Mouse (Mus musculus) hindbrain, embryonic 12.5 days (tissue): ENCODE measurements around the gene Eps8l3. TPM values are rescaled to one million over a fixed set of nuclear protein-coding genes. Genes with fewer than 3 reads are reported as not detected.

Source experiments
- ATAC-seq: fragments of 200-750 bp; cut with Nextera tagmentation; 2 replicates; pipeline ENCODE4 v1.8.0; 2017; ENCODE audit warnings: moderate TSS enrichment; ENCODE audit not compliant: low FRiP score
- H3K27ac ChIP-seq: fragments of 300-500 bp; sonication (generic); 2 replicates; pipeline ENCODE4 v1.5.1; 2016; ENCODE audit warnings: mild to moderate bottlenecking
- H3K27me3 ChIP-seq: fragments of 300-500 bp; sonication (generic); 2 replicates; pipeline ENCODE4 v1.6.1; 2016; ENCODE audit warnings: mild to moderate bottlenecking
- H3K36me3 ChIP-seq: fragments of 300-500 bp; sonication (generic); 2 replicates; pipeline ENCODE4 v1.6.1; 2016; ENCODE audit warnings: mild to moderate bottlenecking
- H3K4me1 ChIP-seq: fragments of 300-500 bp; sonication (generic); 2 replicates; pipeline ENCODE4 v1.6.1; 2016
- H3K4me2 ChIP-seq: fragments of 300-500 bp; sonication (generic); replicated peaks from 2 replicates; pipeline ENCODE4 v1.6.1; 2016; ENCODE audit warnings: mild to moderate bottlenecking
- H3K4me3 ChIP-seq: fragments of 300-500 bp; sonication (generic); 2 replicates; pipeline ENCODE4 v1.5.1; 2016; ENCODE audit warnings: mild to moderate bottlenecking
- H3K9ac ChIP-seq: fragments of 300-500 bp; sonication (generic); 2 replicates; pipeline ENCODE4 v1.6.1; 2016; ENCODE audit warnings: mild to moderate bottlenecking, moderate library complexity
- H3K9me3 ChIP-seq: fragments of 300-500 bp; sonication (generic); replicated peaks from 2 replicates; pipeline ENCODE4 v1.6.1; 2016; ENCODE audit warnings: mild to moderate bottlenecking
- whole genome bisulfite sequencing: fragments of 180-500 bp; shearing (Covaris S2); methylation state at CpG from one replicate; pipeline ENCODE4 v1.1.7; 2016; 5-methylcytosine and 5-hydroxymethylcytosine counted together
- polyA plus RNA-seq: library from polyadenylated mRNA; unstranded; fragments of >200 nt; fragmentation: Nextera tagmentation; extraction: Ambion mirVana; gene quantifications from 2 replicates; pipeline ENCODE4 v1.2.1, GENCODE M21; 2016

Gene Eps8l3
- not detected in 2 replicates for polyA plus RNA-seq

- ATAC-seq = no peak
- no peaks in the 10 kb centered on the region for H3K9me3 ChIP-seq
- no peaks in the 10 kb centered on the region for H3K36me3 ChIP-seq
- WGBS = 81% methylated on average over 5 of the region's 5 CpGs
- no peak within 1 kb of the TSS for H3K9ac ChIP-seq
- no peak within 1 kb of the TSS for H3K4me2 ChIP-seq
- no peak within 1 kb of the TSS for H3K27ac ChIP-seq
- no peaks in the 10 kb centered on the region for H3K27me3 ChIP-seq
- H3K4me3 ChIP-seq = no peak within 1 kb of the TSS
- H3K4me1 ChIP-seq = no peaks in the 10 kb centered on the region
Measured at GRCm38 (mm10) chr3:107877005-107877404, at the start of gene Eps8l3. Gene Eps8l3 (plus strand): TSS chr3:107877229.

GRCm38 (mm10) chr3:107827873-107828405 is 49.1 kb upstream of the Eps8l3 start:
- no peaks in the 10 kb centered on the region for H3K27me3 ChIP-seq
- no peak overlapping the region for H3K27ac ChIP-seq
- peaks cover 16% of the 10 kb centered on the region for H3K4me1 ChIP-seq
- H3K4me3 ChIP-seq = no peak overlapping the region
- 89% methylated on average over 10 of the region's 10 CpGs for WGBS
- no peak for ATAC-seq
- no peaks in the 10 kb centered on the region for H3K9me3 ChIP-seq
- no peaks in the 10 kb centered on the region for H3K36me3 ChIP-seq
- H3K9ac ChIP-seq = no peak overlapping the region
- no peak overlapping the region for H3K4me2 ChIP-seq

GRCm38 (mm10) chr3:107828518-107828917 is 48.5 kb upstream of the Eps8l3 start:
- no peak overlapping the region for H3K9ac ChIP-seq
- no peak overlapping the region for H3K27ac ChIP-seq
- no peak for ATAC-seq
- 57% methylated on average over 5 of the region's 5 CpGs for WGBS
- H3K4me3 ChIP-seq = no peak overlapping the region
- peaks cover 16% of the 10 kb centered on the region for H3K4me1 ChIP-seq
- H3K27me3 ChIP-seq = no peaks in the 10 kb centered on the region
- H3K36me3 ChIP-seq = no peaks in the 10 kb centered on the region
- no peak overlapping the region for H3K4me2 ChIP-seq
- no peaks in the 10 kb centered on the region for H3K9me3 ChIP-seq

- peaks cover 20% of the 10 kb centered on the region for H3K4me1 ChIP-seq
- no peak for ATAC-seq
- H3K4me2 ChIP-seq = no peak overlapping the region
- 70% methylated on average over 4 of the region's 4 CpGs for WGBS
- no peaks in the 10 kb centered on the region for H3K9me3 ChIP-seq
- no peak overlapping the region for H3K9ac ChIP-seq
- no peak overlapping the region for H3K27ac ChIP-seq
- no peaks in the 10 kb centered on the region for H3K36me3 ChIP-seq
- no peaks in the 10 kb centered on the region for H3K27me3 ChIP-seq
- no peak overlapping the region for H3K4me3 ChIP-seq
Measured at GRCm38 (mm10) chr3:107828997-107829396, 48.0 kb upstream of the Eps8l3 start.

GRCm38 (mm10) chr3:107829625-107830024 is 47.4 kb upstream of the Eps8l3 start:
- Histone ChIP-seq H3K4me1 (peaks cover 26% of the 10 kb centered on the region), H3K4me3 (no peak overlapping the region), H3K4me2 (no peak overlapping the region), H3K27ac (no peak overlapping the region), H3K9ac (no peak overlapping the region), H3K27me3 (no peaks in the 10 kb centered on the region), H3K9me3 (no peaks in the 10 kb centered on the region), H3K36me3 (no peaks in the 10 kb centered on the region)
- 77% methylated on average over 14 of the region's 14 CpGs for WGBS
- ATAC-seq = no peak

- Histone ChIP-seq H3K27me3 (no peaks in the 10 kb centered on the region), H3K4me3 (no peak overlapping the region), H3K27ac (no peak overlapping the region), H3K9me3 (no peaks in the 10 kb centered on the region), H3K4me2 (no peak overlapping the region), H3K4me1 (peaks cover 27% of the 10 kb centered on the region), H3K9ac (no peak overlapping the region; the same call in 1 of the 2 replicates), H3K36me3 (no peaks in the 10 kb centered on the region)
- ATAC-seq = no peak
- WGBS = 71% methylated on average over 10 of the region's 10 CpGs
Measured at GRCm38 (mm10) chr3:107831875-107832554, 45.0 kb upstream of the Eps8l3 start.

GRCm38 (mm10) chr3:107832645-107833044 is 44.4 kb upstream of the Eps8l3 start:
- Histone ChIP-seq H3K4me2 (no peak overlapping the region), H3K9ac (no peak overlapping the region), H3K27me3 (no peaks in the 10 kb centered on the region), H3K36me3 (no peaks in the 10 kb centered on the region), H3K4me1 (peaks cover 27% of the 10 kb centered on the region), H3K4me3 (no peak overlapping the region), H3K27ac (no peak overlapping the region), H3K9me3 (no peaks in the 10 kb centered on the region)
- ATAC-seq = no peak
- 71% methylated on average over 6 of the region's 6 CpGs for WGBS

GRCm38 (mm10) chr3:107833370-107833769 is 43.7 kb upstream of the Eps8l3 start:
- peaks cover 27% of the 10 kb centered on the region for H3K4me1 ChIP-seq
- no peak; the same call in 1 of the 2 replicates for ATAC-seq
- H3K27me3 ChIP-seq = no peaks in the 10 kb centered on the region
- no peak overlapping the region for H3K27ac ChIP-seq
- no peak overlapping the region for H3K4me2 ChIP-seq
- H3K9ac ChIP-seq = no peak overlapping the region
- H3K4me3 ChIP-seq = no peak overlapping the region
- no peaks in the 10 kb centered on the region for H3K36me3 ChIP-seq
- H3K9me3 ChIP-seq = no peaks in the 10 kb centered on the region
- WGBS = 77% methylated on average over 1 of the region's 1 CpGs

- Histone ChIP-seq H3K4me1 (peaks cover 27% of the 10 kb centered on the region), H3K9me3 (no peaks in the 10 kb centered on the region), H3K9ac (no peak overlapping the region), H3K4me2 (peak overlapping the region; percentile 11; the same call in 1 of the 2 replicates), H3K27me3 (no peaks in the 10 kb centered on the region), H3K27ac (peak overlapping the region; percentile 60; the same call in 1 of the 2 replicates), H3K4me3 (no peak overlapping the region), H3K36me3 (no peaks in the 10 kb centered on the region)
- peak; percentile 83 for ATAC-seq
- 11% methylated on average over 4 of the region's 4 CpGs for WGBS
Measured at GRCm38 (mm10) chr3:107833872-107834341, 43.1 kb upstream of the Eps8l3 start.

GRCm38 (mm10) chr3:107835301-107835700 is 41.7 kb upstream of the Eps8l3 start:
- no peak overlapping the region for H3K27ac ChIP-seq
- peaks cover 23% of the 10 kb centered on the region for H3K4me1 ChIP-seq
- H3K4me2 ChIP-seq = no peak overlapping the region
- H3K4me3 ChIP-seq = no peak overlapping the region
- WGBS = 96% methylated on average over 5 of the region's 5 CpGs
- H3K36me3 ChIP-seq = no peaks in the 10 kb centered on the region
- H3K9me3 ChIP-seq = no peaks in the 10 kb centered on the region
- no peak for ATAC-seq
- no peak overlapping the region for H3K9ac ChIP-seq
- no peaks in the 10 kb centered on the region for H3K27me3 ChIP-seq

- Histone ChIP-seq H3K4me1 (peaks cover 9% of the 10 kb centered on the region), H3K27ac (no peak overlapping the region), H3K4me3 (no peak overlapping the region), H3K4me2 (no peak overlapping the region), H3K27me3 (no peaks in the 10 kb centered on the region), H3K9me3 (no peaks in the 10 kb centered on the region), H3K36me3 (no peaks in the 10 kb centered on the region), H3K9ac (no peak overlapping the region)
- WGBS = 94% methylated on average over 5 of the region's 5 CpGs
- no peak for ATAC-seq
Measured at GRCm38 (mm10) chr3:107839855-107840254, 37.2 kb upstream of the Eps8l3 start.

- Histone ChIP-seq H3K9ac (no peak overlapping the region), H3K4me3 (no peak overlapping the region), H3K4me2 (no peak overlapping the region), H3K36me3 (no peaks in the 10 kb centered on the region), H3K9me3 (no peaks in the 10 kb centered on the region), H3K4me1 (peaks cover 10% of the 10 kb centered on the region), H3K27me3 (no peaks in the 10 kb centered on the region), H3K27ac (no peak overlapping the region)
- WGBS = 89% methylated on average over 7 of the region's 7 CpGs
- no peak for ATAC-seq
Measured at GRCm38 (mm10) chr3:107840855-107841254, 36.2 kb upstream of the Eps8l3 start.

- Histone ChIP-seq H3K27me3 (no peaks in the 10 kb centered on the region), H3K36me3 (no peaks in the 10 kb centered on the region), H3K9ac (no peak overlapping the region), H3K4me3 (no peak overlapping the region), H3K4me1 (peaks cover 10% of the 10 kb centered on the region), H3K4me2 (no peak overlapping the region), H3K9me3 (no peaks in the 10 kb centered on the region), H3K27ac (no peak overlapping the region)
- 82% methylated on average over 7 of the region's 7 CpGs for WGBS
- no peak for ATAC-seq
Measured at GRCm38 (mm10) chr3:107841370-107841769, 35.7 kb upstream of the Eps8l3 start.
